Mouse (Mus musculus): ENCODE data around the gene Herpud1. TPM values are rescaled to one million over a fixed set of nuclear protein-coding genes. Genes with fewer than 3 reads are reported as not detected.

Gene Herpud1
- polyA plus RNA-seq, 1 experiment from 2014 or later: 50.9 TPM

DNA sequence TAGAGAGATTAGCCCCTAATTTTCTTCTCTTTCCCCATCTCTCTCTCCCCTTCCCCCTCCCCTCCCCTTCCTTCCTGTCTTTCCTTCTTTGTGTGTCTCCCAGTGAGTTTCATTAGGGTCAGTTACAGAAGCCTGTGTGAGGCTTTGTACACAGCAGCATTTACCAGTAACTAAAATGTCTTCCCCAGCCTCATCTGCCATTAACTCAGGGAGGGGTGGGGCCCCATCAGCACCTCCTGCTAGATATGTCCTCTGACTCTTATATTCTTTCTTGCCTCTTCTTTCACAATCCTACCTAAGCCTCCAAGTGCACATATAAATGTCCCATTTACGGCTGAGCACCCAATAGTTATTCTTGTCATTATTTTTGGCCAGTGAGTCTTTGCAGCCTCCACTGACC lies 54.2 kb downstream of the Herpud1 start:
- Histone ChIP-seq H3K36me3 (ENCODE audit: poor library complexity, severe bottlenecking) (no peaks in the 10 kb centered on the region), H3K9ac (no peak overlapping the region), H3K4me1 (no peaks in the 10 kb centered on the region), H3K27ac (no peak overlapping the region), H3K9me3 (replicated peaks) (no peaks in the 10 kb centered on the region), H3K4me2 (no peak overlapping the region), H3K27me3 (no peaks in the 10 kb centered on the region), H3K4me3 (no peak overlapping the region)
- WGBS: 91% methylated on average over 1 of the region's 1 CpGs
- no peak for ATAC-seq

DNA sequence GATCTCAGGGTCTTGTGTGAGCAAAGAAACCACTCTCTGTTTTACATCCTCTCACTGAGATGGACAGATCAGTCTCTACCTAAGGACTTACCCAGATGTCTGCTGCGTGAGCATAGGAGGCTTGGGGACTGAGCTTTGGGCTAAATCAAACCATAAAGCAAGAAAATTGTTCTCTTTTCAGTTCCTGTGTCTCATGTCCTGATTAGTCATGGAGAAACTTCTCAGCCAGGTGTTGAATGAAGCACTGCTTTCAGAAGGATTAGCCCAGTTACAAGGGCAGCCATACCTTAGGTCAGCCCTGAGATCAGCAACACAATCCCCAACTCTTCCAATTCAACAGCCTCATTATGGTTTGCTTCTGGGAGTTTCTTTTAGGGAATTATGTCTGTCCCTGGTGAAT lies 55.4 kb downstream of the Herpud1 start:
- H3K9ac ChIP-seq: no peak overlapping the region
- no peaks in the 10 kb centered on the region for H3K4me1 ChIP-seq
- 94% methylated on average over 1 of the region's 1 CpGs for WGBS
- H3K27ac ChIP-seq: no peak overlapping the region
- H3K27me3 ChIP-seq: no peaks in the 10 kb centered on the region
- H3K9me3 ChIP-seq (replicated peaks): no peaks in the 10 kb centered on the region
- no peak for ATAC-seq
- H3K4me2 ChIP-seq: no peak overlapping the region
- H3K4me3 ChIP-seq: no peak overlapping the region
- H3K36me3 ChIP-seq (ENCODE audit: poor library complexity, severe bottlenecking): no peaks in the 10 kb centered on the region

DNA sequence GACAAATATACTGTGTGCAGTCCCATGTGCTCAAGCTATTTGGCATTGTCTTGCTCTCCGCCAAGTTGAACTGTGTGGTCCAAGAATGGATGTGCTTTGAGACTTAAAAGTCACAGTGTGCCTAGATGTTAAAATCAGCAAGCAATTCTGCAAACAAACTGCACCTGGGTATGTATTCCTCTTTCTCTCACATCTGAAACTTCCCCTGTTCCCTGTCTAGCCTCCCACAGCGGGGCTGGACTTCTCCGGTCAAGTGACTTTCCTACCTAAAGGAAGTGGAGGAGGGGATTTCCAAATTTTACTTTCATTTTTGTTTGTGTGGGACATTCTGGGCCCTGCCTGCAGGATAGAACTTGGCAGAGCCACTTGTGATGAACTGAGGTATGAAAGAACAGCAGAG lies 56.9 kb downstream of the Herpud1 start:
- Histone ChIP-seq H3K4me3 (no peak overlapping the region), H3K9me3 (replicated peaks) (no peaks in the 10 kb centered on the region), H3K4me1 (no peaks in the 10 kb centered on the region), H3K4me2 (no peak overlapping the region), H3K9ac (no peak overlapping the region), H3K36me3 (ENCODE audit: poor library complexity, severe bottlenecking) (no peaks in the 10 kb centered on the region), H3K27ac (no peak overlapping the region), H3K27me3 (no peaks in the 10 kb centered on the region)
- ATAC-seq: no peak
- 93% methylated on average over 3 of the region's 3 CpGs for whole genome bisulfite sequencing

DNA sequence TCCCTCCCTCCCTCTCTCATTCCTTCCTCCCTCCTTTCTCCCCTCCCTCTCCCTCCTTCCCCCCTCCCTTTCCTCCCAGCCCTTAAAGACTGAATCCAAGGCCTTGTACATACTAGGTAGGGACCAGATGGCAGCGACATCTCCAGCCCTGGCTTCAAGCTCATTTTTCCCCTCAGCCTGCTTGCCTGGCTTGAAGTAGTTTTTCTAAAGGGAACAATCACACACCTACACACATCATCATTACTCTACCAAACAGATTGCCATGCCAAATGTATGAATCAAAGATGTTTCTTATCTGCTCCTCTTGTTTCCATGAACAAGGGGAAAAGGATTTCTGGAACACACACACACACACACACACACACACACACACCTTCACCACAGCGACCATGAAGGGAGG lies 58.2 kb downstream of the Herpud1 start:
- Histone ChIP-seq H3K4me3 (no peak overlapping the region), H3K4me1 (no peaks in the 10 kb centered on the region), H3K9ac (no peak overlapping the region), H3K9me3 (replicated peaks) (no peaks in the 10 kb centered on the region), H3K27ac (no peak overlapping the region), H3K36me3 (ENCODE audit: poor library complexity, severe bottlenecking) (no peaks in the 10 kb centered on the region), H3K27me3 (no peaks in the 10 kb centered on the region), H3K4me2 (no peak overlapping the region)
- 77% methylated on average over 2 of the region's 2 CpGs for WGBS
- ATAC-seq: no peak

Other genes with a start within 250 kb of the Herpud1 start
- not detected in 2 replicates for gene Mt4, start 249.2 kb upstream of the Herpud1 start, polyA plus RNA-seq (2015; fragmentation: Nextera tagmentation; extraction: Ambion mirVana)
- gene Mt3, start 233.8 kb upstream of the Herpud1 start, polyA plus RNA-seq (2015; fragmentation: Nextera tagmentation; extraction: Ambion mirVana): 188 and 208 TPM in 2 replicates
- gene Mt2, start 213.8 kb upstream of the Herpud1 start, polyA plus RNA-seq (2015; fragmentation: Nextera tagmentation; extraction: Ambion mirVana): 41.0 and 48.0 TPM in 2 replicates
- gene Mt1, start 207.4 kb upstream of the Herpud1 start, polyA plus RNA-seq (2015; fragmentation: Nextera tagmentation; extraction: Ambion mirVana): 91.0 and 105 TPM in 2 replicates
- gene Nup93, start 171.9 kb upstream of the Herpud1 start, polyA plus RNA-seq (2015; fragmentation: Nextera tagmentation; extraction: Ambion mirVana): 83.6 and 98.8 TPM in 2 replicates
- gene Slc12a3, start 57.2 kb upstream of the Herpud1 start, polyA plus RNA-seq (2015; fragmentation: Nextera tagmentation; extraction: Ambion mirVana): not detected in 2 replicates
- 0.12 and 0.26 TPM in 2 replicates for gene Nlrc5, start 47.9 kb downstream of the Herpud1 start, polyA plus RNA-seq (2015; fragmentation: Nextera tagmentation; extraction: Ambion mirVana)
- 14.3 and 18.6 TPM in 2 replicates for gene Cpne2, start 146.6 kb downstream of the Herpud1 start, polyA plus RNA-seq (2015; fragmentation: Nextera tagmentation; extraction: Ambion mirVana)
- 48.1 and 54.3 TPM in 2 replicates for gene Rspry1, start 215.5 kb downstream of the Herpud1 start, polyA plus RNA-seq (2015; fragmentation: Nextera tagmentation; extraction: Ambion mirVana)
- gene Fam192a, start 215.6 kb downstream of the Herpud1 start, polyA plus RNA-seq (2015; fragmentation: Nextera tagmentation; extraction: Ambion mirVana): 108 TPM in 2 replicates

Measured in forebrain, embryonic 13.5 days (tissue).